Mouse (Mus musculus) right cerebral cortex, postnatal 25 days (tissue): ENCODE measurements around the gene Syt9.
"Not testable (repeated sequence)": the region's sequence is repeated elsewhere in the genome, so short reads cannot be mapped to it uniquely, and the experiment has no call there.

Experiments used
- DNase-seq: peaks from one replicate; pipeline ENCODE4 v3.0.0; 2022

Gene Syt9

DNA sequence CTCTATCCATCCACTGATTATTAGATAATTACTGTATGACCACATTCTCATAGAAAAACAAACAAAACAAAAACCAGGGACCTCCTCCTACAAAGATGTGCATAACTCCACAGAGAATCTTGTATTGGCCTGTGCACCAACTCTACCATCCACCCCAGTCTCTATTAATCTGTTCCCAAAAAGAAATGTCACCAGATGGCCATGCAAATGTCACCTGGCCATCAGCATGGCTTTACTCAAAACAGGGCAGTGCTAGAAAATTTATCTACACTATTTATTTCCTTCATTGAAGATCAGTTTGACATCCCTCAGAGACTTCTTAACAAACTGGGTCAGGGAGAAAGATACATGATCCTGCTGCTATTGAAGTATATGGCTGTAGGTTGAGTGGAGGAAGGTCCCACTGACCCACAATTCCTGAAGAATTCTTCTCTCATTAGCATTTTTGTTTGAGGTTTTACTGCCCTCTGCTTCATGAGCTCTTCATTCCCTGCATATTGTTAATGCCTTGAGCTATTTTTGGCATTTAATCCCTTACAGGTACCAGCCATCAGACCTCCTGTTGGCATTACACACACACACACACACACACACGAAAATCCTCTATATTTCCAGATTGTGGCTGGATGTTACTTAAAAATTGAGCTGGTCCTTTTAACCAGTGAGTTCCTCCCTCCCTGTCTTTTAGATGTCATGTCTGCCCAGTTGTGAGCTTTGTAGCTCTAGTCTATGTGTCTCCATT is 91.3 kb downstream of the Syt9 start:
- DNase-seq = no peak

DNA sequence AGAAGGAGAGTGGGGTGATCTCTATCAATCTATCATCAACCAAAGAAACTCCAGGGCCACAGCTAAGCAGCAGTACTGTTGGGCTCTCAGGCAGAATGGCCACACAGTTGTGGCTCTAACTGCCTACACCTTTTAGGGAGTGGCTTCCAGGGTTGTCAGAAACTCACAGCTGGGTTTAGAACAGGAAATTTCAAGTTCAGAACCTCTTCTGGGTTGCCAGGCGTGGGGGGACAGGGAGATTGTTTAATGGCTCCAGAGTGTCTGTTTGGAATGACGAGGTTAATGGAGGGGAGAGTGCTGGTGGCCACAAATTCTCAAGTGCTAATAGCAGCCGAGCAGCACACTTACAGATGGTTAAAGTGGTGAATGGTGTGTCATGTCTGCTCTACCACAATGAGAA is 92.4 kb downstream of the Syt9 start:
- no peak for DNase-seq

DNA sequence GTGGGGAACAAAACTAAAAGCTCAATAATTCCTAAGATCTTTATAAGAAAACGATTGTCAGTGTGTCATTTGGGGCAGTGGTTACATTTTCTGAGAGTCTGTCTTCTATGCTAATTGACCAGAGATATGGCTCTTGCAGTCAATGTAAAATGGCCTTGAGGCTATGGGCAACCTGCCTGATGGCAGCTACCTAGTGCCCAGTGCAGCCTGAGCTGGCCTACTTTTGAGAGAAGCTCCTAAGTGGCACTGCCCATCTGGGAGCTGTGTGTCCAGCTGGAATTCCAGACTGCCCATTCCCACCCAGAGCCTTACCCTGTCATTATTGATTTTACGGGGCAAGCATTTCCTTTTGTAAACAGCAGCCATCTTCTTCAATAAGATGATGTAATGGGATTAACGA is 94.6 kb downstream of the Syt9 start:
- DNase-seq = no peak

DNA sequence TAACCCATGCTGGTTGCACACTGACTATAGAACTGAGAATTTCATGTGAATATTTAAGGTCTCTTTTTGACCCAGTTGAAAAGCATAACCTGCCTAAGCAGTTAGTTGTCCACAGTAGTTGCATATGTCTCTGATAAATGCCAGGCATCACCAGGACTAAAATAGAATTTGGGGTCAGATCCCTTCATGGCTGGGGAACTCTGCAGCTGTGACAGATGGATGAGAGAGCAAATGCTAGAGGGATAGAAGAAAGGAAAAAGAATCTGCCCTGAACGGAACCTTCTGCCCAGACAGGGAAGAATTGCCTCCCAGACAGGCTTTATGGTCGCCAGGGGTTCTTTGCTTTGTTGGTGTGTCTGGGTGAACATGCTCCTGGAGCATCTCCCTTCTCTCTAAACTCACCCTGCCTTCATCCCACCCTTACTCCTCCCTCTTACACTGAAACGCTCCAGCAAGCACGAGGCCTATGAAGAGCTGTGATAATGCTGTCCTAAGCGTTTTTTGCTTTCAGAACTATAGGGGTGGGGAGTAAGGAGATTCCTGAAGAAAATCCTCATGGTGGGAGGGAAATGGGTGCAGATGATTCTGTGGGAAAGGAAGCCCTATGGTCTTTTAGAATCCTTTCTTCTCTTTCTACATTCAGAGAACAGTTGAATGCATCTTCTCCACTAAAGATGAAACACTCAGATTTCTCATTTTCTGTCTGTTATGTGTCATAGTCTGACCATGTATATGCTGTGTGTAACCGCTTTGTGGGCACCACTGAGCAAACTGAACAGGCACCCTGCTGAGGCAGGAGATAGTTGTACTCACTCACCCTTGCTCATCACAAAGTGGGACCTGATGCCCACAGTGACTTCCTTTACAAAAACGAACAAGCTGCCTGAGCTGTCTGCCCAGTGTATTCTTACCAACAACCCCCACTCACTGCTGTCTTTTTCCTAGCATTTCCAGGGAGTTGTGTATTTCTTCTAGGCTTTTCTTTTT is 108.7 kb downstream of the Syt9 start:
- no peak for DNase-seq

DNA sequence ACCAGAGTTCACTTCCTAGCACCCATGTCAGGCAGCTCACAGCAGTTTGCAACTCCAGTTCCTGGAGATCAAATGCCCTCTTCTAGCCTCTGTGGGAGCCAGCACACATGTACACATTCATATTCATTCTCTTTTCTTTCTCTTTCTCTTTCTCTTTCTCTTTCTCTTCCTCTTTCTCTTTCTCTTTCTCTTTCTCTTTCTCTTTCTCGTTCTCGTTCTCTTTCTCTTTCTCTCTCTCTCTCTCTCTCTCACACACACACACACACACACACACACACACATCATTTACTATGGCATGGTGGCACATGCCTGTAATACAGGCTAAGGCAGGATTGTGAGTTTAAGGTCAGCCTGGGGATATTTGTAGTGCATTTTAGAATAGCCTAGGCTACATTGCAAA is 115.2 kb downstream of the Syt9 start:
- not testable (repeated sequence) for DNase-seq

DNA sequence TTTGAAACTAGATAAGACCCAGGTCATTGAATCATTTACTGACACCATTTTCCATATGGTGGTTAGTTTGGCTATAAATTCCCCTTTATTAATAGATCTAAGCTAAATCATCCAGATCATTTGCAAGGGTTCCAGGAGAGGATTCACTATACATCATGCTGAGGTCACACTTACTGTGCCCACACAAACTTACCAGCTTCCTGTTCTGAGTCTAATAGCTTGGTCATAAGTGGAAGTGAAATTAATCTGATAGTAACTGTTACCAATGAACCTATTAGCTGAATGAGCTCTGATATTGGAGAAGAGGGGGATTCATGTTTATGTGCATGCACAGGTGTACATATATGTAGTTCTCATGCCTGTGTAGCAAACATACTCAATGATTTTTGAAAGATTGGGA is 124.9 kb downstream of the Syt9 start:
- DNase-seq = no peak

DNA sequence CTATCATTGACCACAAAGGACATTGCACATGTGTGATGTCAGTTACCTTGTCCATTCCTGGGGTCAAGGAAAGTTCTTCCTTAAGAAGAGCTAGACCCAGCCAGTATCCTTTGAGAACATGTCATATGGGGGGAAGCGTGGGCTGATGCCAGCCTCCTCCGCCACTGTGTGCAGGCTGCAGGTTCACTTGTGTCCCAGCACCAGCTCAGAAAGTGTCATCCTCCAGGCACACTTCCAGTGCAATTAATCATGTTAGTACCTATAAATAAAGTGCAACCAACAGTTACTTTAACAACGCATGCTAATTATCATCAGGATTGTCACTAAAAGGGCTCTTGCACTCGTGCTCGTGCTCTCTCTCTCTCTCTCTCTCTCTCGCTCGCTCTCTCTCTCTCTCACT is 126.4 kb downstream of the Syt9 start:
- peak; percentile 9 for DNase-seq

DNA sequence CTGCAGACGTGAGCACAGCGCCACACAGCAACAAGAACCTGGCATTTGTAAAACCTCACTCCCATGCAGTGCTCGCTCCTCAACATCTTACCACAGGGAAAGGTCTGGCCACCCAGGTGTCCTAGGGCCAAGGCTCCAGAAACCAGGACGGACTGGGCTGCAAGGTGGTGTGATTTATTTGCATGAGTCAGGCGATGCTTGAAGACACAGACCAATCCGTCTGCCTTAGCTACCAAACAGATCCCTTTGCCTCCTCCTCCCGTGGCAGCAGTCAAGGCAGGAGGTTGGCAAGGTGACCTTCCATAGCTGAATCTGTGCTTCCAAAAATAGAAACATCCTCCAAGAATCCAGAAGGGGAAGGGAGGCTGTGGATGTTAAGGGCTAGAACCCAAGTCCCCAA is 130.1 kb downstream of the Syt9 start:
- DNase-seq = no peak

DNA sequence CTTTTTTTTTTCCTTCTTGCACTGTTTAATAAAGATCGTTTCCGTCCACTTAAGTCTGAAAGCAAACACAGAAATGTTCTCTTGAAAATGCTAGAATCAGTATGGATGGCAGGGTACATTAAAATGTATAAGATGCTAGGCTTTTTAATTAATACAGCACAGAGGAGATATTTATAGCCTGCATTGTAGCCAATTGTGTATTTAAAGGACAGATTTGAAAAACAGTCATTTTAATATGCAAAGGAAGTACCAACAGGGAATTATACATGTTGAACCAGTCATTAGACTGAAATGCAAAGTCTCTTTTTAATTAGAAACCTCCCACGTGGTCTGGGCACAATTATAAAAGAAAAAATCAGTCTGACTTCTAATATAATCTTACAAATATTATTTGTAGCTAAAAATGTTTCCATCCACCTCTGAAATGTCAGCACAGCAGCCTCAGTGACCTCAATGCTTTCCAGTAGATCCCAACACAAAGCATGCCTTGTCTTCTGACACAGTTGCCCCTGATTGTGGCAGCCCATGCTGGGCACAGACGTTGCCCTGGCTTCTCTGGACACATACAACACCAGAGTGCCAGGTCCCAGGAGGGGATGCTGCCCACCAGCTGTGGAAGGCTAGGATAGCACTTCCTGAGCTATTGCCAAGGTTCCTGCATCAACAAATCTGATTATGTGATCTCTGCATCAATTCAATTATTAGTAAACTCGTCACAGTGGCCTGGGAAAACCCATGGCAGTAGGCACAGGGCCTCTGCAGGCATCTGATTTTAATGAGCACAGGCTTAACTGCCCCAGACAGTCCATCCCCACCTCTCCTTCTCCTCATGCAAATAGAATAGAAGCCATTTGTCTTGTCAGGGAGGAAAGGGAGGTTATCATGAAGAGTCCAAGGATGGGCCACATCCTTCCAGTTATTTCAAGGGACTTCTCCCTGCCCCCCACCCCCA is 134.5 kb downstream of the Syt9 start:
- DNase-seq = no peak

DNA sequence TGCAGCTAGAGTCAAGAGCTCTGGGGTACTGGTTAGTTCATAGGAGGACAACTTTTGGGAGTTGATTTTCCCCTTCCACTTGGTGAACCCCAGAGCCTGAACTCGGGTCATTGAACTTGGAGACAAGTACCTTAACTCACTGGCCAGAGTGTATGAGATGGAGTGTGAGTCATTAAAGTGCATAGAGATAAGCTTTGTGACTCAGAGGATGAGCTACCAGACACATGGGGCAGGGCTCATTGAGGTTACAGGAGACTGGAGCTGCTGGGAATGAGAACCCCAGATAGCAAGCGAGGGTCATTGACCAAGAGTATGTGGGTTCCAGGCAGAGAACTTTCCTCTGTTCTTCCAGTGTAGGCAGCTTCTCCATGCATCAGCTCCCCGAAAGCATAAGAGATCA is 137.4 kb downstream of the Syt9 start:
- DNase-seq = no peak

DNA sequence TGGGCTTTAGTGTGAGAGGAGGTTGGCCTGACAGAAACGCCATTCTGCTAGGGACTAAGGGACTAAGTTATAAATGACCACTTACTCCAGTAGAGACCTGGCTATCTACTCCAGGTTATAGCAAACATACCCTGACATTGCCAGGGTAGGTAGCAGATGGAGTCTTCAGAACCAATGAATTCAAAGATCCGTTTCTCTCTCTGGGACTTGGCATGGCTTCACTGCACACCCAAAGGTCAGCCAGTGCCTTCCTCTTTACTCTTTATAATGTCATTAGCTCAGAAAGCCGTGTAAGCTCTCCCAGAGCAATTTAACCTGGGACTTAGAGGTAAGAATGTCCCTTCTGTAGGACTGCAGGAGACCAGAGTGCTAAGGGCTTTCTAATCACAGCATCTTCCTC is 139.2 kb downstream of the Syt9 start:
- no peak for DNase-seq

DNA sequence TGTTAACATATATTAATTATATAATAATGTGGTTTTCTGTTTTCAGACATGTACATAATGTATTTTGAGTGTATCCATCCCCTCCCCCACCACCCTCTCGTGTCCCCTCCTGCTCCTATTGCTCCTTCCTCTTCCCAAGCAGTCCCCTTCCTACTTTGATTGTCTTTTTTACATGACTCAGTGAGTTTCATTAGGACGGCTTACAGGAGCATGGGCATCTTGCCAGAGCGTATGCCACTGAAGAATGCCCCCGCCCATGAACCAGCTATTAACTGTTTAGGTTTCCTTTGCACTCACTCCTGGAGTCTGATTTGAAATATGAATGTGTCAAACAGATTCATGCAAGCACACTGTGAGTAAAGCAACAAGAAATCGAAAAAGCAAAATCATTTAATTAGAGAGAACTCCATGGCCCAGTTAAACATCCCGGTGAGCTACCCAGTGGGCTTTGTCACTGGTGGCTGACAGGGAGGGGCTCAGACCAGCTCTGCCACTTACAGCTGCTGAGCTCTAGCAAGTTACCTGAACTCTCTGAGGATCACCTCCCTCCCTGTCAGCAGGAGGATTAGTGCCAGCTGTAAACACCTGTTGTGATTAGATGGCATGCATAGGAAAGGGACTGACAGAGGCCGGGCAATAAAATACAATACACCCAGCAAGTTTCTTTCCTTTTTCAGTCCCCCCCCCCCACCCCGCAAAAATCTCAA is 146.3 kb downstream of the Syt9 start:
- no peak for DNase-seq

DNA sequence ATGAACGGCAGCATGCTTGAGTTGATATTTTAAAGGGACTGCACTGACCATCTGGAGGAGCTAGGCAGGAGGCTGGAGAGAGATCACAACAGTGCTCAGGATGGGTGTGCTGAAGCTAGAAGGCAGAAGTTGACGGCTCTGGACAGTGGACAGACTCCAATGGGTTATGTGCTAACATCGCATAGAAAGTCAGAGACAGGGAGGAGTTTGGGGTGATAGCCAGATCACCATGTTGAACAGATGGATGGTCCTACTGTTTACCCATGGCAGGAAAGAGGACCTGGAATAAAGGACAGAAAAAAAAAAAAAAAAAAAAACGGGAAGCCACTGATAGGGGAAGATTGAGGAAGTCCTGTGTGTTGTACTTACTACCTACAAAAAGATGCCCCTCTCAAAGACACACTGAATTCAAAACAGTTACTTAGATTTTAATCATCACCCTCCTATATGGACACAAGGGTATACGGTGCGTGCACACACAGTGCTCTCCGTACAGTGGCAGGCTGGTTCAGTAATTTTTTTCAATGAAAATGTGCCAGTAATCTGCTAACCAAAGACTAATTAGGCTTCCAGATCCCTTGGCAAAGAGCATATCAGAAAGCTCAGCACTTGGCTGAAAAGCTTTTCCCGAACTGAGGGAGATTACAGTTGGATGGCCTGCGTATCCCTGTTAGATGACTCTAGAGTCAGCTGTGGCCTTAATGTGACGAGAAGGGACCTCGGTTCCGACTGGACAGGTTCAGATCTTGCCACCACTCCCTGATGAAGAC is 148.9 kb downstream of the Syt9 start:
- DNase-seq = no peak

DNA sequence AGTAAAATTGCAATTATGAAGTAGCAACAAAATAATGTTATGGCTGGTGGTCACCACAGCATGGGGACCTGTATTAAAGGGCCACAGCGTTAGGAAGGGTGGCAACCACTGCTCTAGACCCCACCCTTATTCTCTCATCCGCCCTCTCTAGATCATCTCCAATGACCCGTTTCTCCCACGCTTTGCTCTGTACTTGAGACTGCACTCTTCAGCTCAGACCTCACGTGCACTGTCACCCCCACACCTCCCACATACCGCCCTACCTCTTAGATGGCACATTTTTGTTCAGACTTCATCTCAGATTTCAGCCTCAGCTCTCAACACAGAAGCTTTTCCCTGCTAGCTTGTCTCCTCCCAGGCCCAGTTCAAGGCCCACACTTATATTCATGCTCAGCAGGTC is 150.9 kb downstream of the Syt9 start:
- no peak for DNase-seq

DNA sequence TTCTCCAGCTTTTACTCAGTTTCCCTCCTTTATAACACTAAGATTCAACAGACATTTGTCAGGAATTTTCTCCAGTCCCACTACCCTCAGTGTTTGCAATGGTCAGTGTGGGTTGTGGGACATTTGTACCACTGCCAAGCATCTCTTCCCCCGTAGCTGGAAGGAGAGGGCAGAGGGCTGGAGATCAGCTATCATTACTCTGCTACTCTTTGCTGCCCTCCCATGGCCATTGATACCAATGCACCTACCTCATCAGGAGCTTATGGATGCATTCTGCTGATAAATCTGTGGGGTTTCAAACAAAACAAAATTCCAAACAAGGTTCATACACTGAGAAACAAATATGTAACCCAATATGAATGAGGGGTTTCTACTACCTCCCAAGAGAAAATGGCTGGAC is 155.8 kb downstream of the Syt9 start:
- DNase-seq = peak; percentile 33

DNA sequence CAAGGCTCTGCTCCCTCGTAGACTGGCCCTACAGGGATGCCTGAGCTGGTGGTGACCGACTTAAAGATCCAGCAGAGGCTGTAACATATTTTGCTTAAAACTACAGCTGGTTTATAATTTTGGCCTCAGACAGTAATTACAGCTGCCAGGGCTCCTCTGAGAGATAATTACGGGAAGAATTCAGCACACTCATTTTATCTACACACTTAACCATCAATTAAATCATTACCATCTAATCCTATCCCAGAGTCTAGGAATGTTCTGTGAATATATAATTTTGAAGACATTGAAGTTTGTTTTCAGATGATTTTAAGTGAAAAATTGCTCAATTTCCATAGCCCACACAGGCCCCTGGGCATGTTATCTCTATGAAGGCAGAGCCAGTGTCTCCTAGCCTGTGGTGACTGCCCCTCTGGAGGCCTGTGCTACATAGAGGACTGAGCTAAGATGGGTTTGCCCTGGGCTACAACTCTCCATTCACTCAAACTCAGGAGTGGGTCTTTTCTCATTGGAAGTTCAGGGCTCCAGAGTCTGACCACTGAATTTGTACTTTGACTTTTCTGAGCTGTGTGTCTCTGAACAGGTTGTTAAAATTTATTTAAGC is 157.7 kb downstream of the Syt9 start:
- DNase-seq = no peak

DNA sequence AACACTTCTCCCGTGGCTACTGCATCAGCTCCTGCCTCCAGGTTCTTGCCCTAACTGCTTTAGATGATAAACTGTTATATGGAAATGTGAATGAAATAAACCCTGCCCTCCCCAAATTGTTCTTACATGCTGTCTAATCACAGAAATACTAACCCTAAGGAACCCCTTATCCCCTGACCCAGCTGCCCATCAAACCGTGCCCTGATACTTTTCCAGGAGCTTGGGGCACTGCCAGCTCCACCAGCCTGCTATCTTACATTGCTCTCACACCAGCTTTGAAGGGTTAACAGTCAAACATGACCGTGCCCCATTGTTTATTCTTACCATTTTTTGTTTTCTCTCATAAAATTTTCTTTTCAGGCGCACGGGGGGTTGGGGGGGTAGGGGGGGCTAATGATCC is 158.8 kb downstream of the Syt9 start:
- no peak for DNase-seq

DNA sequence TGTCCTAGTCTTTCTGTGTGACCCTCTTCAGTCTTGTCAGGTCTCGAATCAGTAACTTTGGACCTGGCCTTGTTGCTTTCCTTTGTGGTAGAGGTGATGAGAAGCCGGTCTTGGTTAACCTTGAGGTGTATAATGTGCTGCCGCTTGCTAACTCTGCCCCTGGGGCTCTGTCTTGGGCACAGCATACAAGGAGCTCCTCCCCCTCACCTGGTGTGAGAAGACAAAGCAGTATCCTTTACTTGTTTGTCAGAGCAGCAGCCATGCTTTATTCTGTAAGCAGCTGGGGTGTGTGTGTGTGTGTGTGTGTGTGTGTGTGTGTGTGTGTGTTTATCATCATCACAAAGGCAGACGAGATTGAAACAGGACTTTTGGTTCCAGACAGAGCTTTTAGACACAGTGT is 164.8 kb downstream of the Syt9 start:
- no peak for DNase-seq

DNA sequence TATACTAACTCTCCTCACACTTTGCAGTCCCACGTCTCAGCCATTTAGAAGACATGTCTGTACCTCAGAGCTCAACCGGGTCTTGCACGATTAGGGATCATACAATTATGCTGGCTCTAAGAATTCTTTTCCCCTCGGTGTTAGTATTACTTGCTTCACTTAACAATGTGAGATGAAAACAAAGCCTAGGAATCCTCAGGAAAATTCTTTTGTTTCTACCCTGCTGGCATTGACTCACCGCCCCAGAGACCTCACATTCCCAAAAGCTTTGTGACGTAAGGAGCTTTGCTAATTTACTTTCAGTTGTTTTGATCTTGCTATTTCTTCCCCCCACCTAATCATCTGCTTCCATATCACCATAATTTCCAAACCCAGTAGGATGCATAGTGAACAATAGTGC is 166.0 kb downstream of the Syt9 start:
- DNase-seq = no peak

DNA sequence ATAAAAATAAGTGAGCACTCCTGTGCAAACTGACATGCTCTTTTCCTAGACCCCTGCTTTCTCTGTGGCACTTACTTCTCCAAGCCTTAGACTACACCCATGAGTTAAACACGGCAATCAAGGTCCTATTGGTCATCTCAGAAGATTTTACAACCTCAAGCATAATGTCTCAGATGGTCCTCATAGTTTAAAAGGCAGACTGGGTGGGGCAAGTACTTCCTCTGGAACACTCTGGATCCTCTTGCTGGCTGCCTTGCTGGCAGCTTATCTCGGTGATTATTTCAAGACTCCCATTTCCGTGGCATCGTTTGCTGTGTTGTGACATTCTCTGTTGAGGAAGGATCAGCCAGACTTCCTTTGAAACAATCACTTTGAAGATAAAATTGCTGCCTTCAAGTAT is 169.5 kb downstream of the Syt9 start:
- no peak for DNase-seq

DNA sequence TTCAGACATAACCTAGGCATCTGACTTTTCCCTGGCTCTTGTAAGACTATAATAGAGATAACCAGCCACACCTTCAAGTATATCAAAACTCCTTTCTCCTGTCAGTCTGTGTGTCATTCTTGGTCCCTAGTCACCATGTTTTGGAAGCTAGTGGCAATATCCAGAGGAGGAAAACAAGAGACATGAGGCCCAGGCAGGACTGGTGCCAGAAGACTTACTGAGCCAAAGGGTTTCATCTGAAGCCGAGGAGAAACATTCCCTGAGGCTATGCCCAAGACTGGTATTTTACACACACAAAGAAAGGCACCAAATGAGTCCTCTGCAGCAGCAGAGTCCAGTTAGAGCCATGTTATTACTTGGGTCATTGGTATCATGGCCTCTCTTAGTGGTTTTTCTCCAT is 174.5 kb downstream of the Syt9 start:
- no peak for DNase-seq
